Mouse (Mus musculus): ENCODE data around the gene Med9. TPM values are rescaled to one million over a fixed set of nuclear protein-coding genes. Genes with fewer than 3 reads are reported as not detected.

Med9 gene
- polyA plus RNA-seq, 1 experiment: 38.9 TPM

DNA sequence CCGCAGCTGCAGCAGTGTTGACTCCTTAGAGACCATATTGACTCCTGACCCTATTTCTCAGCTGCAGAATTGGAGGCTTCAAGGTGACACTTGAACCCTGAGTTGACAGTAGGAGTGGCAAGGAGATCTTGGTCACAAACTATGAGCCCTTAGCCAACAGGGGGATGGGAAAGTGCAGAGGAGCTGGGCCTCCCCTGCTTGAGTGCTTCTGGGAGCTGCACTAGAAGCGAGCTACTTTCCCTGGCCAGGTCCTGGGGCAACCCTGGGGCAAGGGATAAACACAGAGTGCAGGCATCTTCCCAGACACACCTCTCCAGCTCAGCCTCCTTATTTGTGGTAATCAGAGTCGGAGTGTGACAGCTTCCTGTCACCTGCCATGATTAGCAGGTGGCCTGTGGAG lies 14.6 kb downstream of the Med9 start:
- H3K79me2 ChIP-seq (ENCODE audit: control insufficient read depth, insufficient read depth): peaks cover 24% of the 10 kb centered on the region
- H3ac ChIP-seq (ENCODE audit: control insufficient read depth, insufficient read length, low read depth): no peak overlapping the region
- peaks cover 1% of the 10 kb centered on the region for H3K79me3 ChIP-seq (ENCODE audit: low read depth)
- no peak for TF ChIP-seq MAX (IDR thresholded peaks at IDR 0.05)
- H3K27me3 ChIP-seq (ENCODE audit: control insufficient read depth, insufficient read depth, insufficient read length): no peaks in the 10 kb centered on the region
- H3K4me3 ChIP-seq (ENCODE audit: insufficient read depth, poor library complexity, severe bottlenecking): no peak overlapping the region
- H3K36me3 ChIP-seq (ENCODE audit: control insufficient read depth, insufficient read depth): peaks cover 25% of the 10 kb centered on the region

DNA sequence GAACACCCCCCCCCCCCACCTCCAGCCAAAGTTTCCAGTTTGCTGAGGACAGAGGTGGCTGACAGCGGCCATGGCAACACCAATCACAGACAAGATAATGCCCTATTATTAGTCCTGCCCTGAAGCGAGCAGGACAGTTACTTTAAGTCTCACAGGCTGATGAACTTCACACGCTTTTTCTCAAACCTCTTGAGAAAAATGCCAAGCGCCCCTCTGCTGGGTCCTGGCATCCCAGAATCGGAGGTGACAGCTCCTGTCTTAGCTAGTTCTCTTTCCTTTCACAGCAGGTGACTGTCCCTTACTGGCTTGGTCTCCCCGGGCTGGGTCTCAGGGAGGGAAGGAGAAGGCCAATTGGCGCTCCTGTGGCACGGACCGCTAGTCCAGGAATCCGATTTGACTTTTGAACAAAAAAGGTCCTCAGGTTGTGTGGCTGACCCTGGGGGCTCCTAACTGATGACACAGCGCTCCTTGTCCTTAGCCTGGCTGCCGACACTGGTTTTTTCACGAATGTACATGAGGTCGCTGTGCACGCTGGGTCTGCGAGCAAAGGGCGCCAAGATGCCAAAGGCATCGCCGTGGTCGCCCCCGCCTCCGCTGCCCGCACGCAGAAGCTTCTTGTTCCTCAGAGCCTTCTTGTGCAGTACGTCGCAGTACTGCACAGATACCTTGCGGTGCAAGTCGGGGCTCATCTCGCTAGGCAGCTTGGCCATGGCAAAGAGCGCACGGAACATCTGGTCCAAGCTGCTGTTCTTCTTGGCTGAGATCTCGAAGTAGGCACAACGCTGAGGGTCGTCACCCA lies 15.6 kb downstream of the Med9 start:
- Histone ChIP-seq H3K79me2 (ENCODE audit: control insufficient read depth, insufficient read depth) (peaks cover 15% of the 10 kb centered on the region), H3K4me3 (ENCODE audit: insufficient read depth, poor library complexity, severe bottlenecking) (no peak overlapping the region)

DNA sequence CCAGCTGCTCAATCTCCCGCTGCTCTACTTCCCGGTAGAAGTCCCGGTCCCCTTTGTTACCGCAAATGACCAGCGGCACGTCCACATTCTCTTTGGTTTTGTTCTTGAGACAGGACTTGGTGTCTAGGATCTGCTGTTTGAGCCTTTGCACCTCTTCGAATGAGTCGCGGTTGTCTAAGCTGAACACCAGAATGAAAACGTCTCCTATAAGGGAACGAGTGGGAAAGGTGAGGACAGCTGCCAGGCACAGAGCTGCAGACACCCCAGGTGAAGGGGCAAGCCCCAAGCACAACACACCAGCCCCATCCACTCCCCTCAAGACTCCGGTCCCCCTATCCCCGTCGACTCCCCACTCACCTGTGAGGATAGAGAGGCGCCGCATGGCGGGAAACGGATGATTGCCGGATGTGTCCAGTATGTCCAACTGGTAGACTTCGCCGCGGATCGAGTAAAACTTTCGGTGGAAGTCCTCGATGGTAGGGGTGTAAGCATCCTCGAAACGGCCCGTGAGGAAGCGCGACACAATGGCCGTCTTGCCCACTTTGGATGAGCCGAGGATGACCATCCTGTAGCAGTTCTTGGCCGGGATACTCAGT lies 16.3 kb downstream of the Med9 start:
- H3K36me3 ChIP-seq (ENCODE audit: control insufficient read depth, insufficient read depth): peaks cover 20% of the 10 kb centered on the region
- peak overlapping the region; percentile 31 for H3K4me3 ChIP-seq (ENCODE audit: insufficient read depth, poor library complexity, severe bottlenecking)
- TF ChIP-seq CEBPB (IDR thresholded peaks at IDR 0.05; ENCODE audit: low read depth): no peak
- TF ChIP-seq CTCF (IDR thresholded peaks at IDR 0.05; ENCODE audit: control insufficient read depth, insufficient read depth, insufficient read length): no peak
- TF ChIP-seq MYOD1 (IDR thresholded peaks at IDR 0.05; ENCODE audit: control insufficient read depth, insufficient read length, low read depth): no peak
- no peak for TF ChIP-seq MYOG (IDR thresholded peaks at IDR 0.05; ENCODE audit: control insufficient read depth, extremely low read depth, insufficient read length)
- TF ChIP-seq MAX (IDR thresholded peaks at IDR 0.05): no peak
- no peak for TF ChIP-seq FOSL1 (IDR thresholded peaks at IDR 0.05; ENCODE audit: insufficient read depth, low read length, poor library complexity, severe bottlenecking)
- TF ChIP-seq USF1 (IDR thresholded peaks at IDR 0.05; ENCODE audit: low read depth): no peak
- H3K79me2 ChIP-seq (ENCODE audit: control insufficient read depth, insufficient read depth): peaks cover 10% of the 10 kb centered on the region
- H3ac ChIP-seq (ENCODE audit: control insufficient read depth, insufficient read length, low read depth): peak overlapping the region; percentile 60
- peaks cover 1% of the 10 kb centered on the region for H3K79me3 ChIP-seq (ENCODE audit: low read depth)
- no peaks in the 10 kb centered on the region for H3K27me3 ChIP-seq (ENCODE audit: control insufficient read depth, insufficient read depth, insufficient read length)

More for the DNA sequence above, 15.6 kb downstream of the Med9 start:
- Histone ChIP-seq H3K36me3 (ENCODE audit: control insufficient read depth, insufficient read depth) (peaks cover 20% of the 10 kb centered on the region), H3K27me3 (ENCODE audit: control insufficient read depth, insufficient read depth, insufficient read length) (no peaks in the 10 kb centered on the region), H3ac (ENCODE audit: control insufficient read depth, insufficient read length, low read depth) (no peak overlapping the region), H3K79me3 (ENCODE audit: low read depth) (peaks cover 1% of the 10 kb centered on the region)
- TF ChIP-seq MAX (IDR thresholded peaks at IDR 0.05) (peak; percentile 27), MYOG (IDR thresholded peaks at IDR 0.05; ENCODE audit: control insufficient read depth, extremely low read depth, insufficient read length) (no peak), MYOD1 (IDR thresholded peaks at IDR 0.05; ENCODE audit: control insufficient read depth, insufficient read length, low read depth) (no peak), CTCF (IDR thresholded peaks at IDR 0.05; ENCODE audit: control insufficient read depth, insufficient read depth, insufficient read length) (no peak)

GRCm38 (mm10) chr11:59964818-59965217 lies 16.8 kb downstream of the Med9 start, which contains the start of gene Rasd1:
Rasd1 (minus strand) TSS chr11:59964944.
- no peaks in the 10 kb centered on the region for H3K79me3 ChIP-seq (ENCODE audit: low read depth)
- TF ChIP-seq MYOG (IDR thresholded peaks at IDR 0.05; ENCODE audit: control insufficient read depth, extremely low read depth, insufficient read length): no peak
- TF ChIP-seq MAX (IDR thresholded peaks at IDR 0.05): no peak
- no peak for TF ChIP-seq FOSL1 (IDR thresholded peaks at IDR 0.05; ENCODE audit: insufficient read depth, low read length, poor library complexity, severe bottlenecking)
- TF ChIP-seq CEBPB (IDR thresholded peaks at IDR 0.05; ENCODE audit: low read depth): no peak
- TF ChIP-seq MYOD1 (IDR thresholded peaks at IDR 0.05; ENCODE audit: control insufficient read depth, insufficient read length, low read depth): no peak
- no peak for TF ChIP-seq USF1 (IDR thresholded peaks at IDR 0.05; ENCODE audit: low read depth)
- no peak for TF ChIP-seq CTCF (IDR thresholded peaks at IDR 0.05; ENCODE audit: control insufficient read depth, insufficient read depth, insufficient read length)

GRCm38 (mm10) chr11:59965227-59966101 lies 17.5 kb downstream of the Med9 start:
- H3K36me3 ChIP-seq (ENCODE audit: control insufficient read depth, insufficient read depth): peaks cover 14% of the 10 kb centered on the region
- H3K79me3 ChIP-seq (ENCODE audit: low read depth): no peaks in the 10 kb centered on the region
- no peak overlapping the region for H3ac ChIP-seq (ENCODE audit: control insufficient read depth, insufficient read length, low read depth)
- no peaks in the 10 kb centered on the region for H3K27me3 ChIP-seq (ENCODE audit: control insufficient read depth, insufficient read depth, insufficient read length)
- H3K79me2 ChIP-seq (ENCODE audit: control insufficient read depth, insufficient read depth): no peaks in the 10 kb centered on the region
- TF ChIP-seq MAX (IDR thresholded peaks at IDR 0.05) (no peak), CTCF (IDR thresholded peaks at IDR 0.05; ENCODE audit: control insufficient read depth, insufficient read depth, insufficient read length) (peak; percentile 59)
- H3K4me3 ChIP-seq (ENCODE audit: insufficient read depth, poor library complexity, severe bottlenecking): peak overlapping the region; percentile 31

More at GRCm38 (mm10) chr11:59964818-59965217, 16.8 kb downstream of the Med9 start, which contains the start of gene Rasd1:
- no peaks in the 10 kb centered on the region for H3K27me3 ChIP-seq (ENCODE audit: control insufficient read depth, insufficient read depth, insufficient read length)
- H3K36me3 ChIP-seq (ENCODE audit: control insufficient read depth, insufficient read depth): peaks cover 20% of the 10 kb centered on the region
- H3ac ChIP-seq (ENCODE audit: control insufficient read depth, insufficient read length, low read depth): peak within 1 kb of the TSS; percentile 60
- H3K79me2 ChIP-seq (ENCODE audit: control insufficient read depth, insufficient read depth): peaks cover 6% of the 10 kb centered on the region
- peak within 1 kb of the TSS; percentile 31 for H3K4me3 ChIP-seq (ENCODE audit: insufficient read depth, poor library complexity, severe bottlenecking)
